Mouse (Mus musculus) frontal cortex, adult 2 months (tissue): ENCODE data around the gene Layn. TPM values are rescaled to one million over a fixed set of nuclear protein-coding genes. Genes with fewer than 3 reads are reported as not detected.

Experiments used
- DNase-seq, 2 experiments: peaks; one replicate each; pipeline ENCODE4 v3.0.0; 2022; ENCODE audit warnings: low spot score in 1 of 2; ENCODE audit errors: extremely low spot score in 1 of 2
- polyA plus RNA-seq: library from polyadenylated mRNA; depleted of rRNA; stranded (reverse); fragments of >200 nt; gene quantifications from 2 replicates; pipeline ENCODE4 v1.2.3, GENCODE M21; 2012; rRNA removed

The Layn gene
- polyA plus RNA-seq, 1 experiment, result 4.8 TPM

DNA sequence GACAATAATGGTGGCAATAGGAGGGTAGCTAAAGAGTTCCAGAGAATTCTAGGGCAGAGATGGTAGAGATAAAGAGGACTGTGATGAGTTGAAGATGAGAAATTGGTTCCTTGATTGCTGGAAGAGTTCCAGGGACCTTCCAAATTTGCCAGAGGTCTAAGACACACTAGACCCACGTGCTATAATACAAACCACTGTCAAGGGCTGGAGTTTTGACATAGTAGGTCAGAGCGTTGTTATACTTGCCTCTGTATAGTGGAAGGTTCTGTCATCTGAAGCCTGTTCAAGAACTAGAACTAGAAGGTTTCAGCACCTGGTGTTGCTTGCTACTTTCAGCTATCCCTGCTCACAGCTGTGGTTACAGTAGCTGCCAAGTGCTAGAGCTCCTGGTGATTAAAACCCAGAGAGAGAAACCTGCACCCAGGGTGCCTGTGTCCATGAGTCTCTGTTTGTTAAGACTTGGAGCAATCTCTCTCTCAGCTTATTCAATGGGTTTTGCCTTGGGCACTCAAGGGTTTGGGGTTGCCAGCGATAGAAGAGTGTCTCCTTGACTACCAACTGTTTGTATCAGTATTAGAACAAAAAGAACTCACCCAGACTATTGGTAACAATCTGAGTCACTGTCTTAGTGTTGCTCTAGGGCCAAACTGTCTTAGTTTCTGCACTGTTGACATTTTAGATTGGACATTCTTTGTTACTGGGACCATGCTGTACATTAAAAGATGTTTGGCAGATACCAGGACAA is 43.9 kb downstream of the Layn start:
- no peak for DNase-seq

- no peak for DNase-seq
Observed at GRCm38 (mm10) chr9:51032291-51032690, 44.6 kb downstream of the Layn start.

DNA sequence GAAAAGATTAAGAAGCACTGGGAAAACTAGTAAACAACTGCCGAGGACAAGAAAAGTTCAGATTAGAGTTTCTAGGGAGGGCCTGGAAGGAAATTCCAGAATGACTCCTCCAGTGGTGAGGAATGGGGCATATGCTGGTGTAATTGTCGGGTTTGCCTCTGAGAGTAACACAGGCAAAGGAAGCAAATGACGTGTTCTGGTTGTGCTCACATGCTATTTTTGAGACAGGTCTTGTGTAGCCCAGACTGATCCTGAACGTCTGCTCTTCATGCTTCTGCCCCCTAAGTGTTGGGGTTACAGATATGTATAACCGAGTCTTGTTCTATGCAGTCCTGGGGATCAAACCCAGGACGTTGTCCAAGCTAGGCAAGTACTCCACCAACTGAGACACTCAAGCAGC is 45.3 kb downstream of the Layn start:
- no peak for DNase-seq

GRCm38 (mm10) chr9:51030147-51030546 is 46.7 kb downstream of the Layn start:
- no peak for DNase-seq

- no peak for DNase-seq
Observed at GRCm38 (mm10) chr9:51026952-51027351, 49.9 kb downstream of the Layn start.

DNA sequence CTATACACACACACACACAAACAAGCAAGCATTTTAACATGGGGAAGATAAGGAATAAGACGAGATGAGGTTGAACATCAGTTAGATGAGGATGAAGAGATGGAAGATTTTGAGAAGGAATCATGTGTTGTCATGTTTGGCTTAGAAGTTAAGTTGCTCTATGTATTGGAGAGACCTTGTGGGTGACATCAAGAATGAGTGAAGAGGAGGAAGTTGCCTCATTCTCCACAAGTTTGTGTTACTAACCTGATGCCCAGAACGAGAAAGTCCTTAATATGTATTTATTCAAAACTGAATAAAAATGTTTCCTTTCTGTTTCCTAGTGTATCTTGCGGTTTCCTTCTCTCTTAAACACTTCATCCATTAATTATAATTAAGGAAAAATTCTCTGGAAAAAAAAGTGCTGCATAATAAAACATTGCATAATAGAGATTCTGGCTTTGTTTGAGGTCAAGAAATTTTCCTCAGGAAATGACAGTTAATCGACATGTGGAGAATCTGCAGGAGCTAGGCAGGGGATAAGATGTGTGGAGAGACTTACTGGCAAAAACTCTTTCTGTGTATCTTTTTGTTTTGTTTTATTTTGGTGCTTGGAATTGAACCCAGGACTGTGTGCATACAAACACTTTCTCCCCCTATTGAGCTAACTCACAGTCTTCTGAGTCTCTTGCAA is 55.6 kb downstream of the Layn start:
- no peak for DNase-seq

DNA sequence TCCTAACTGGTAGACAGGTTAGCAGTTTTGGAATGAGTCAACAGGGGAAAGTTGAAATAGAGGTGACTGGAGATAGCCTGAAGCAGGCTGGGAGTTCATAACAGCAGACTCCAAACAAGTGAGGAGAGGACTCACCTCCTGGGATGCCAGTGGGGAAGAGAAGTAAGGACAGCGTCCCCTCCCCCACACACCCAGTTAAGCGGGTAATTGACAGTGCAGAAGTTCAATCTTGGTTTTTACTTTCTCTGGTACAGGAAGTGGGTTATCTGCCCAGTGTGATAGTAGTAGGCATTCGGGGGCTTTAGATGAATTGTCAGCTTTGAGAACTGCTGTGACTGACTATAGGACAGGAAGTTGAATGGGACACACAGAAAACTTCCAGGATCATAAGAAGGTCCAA is 56.5 kb downstream of the Layn start:
- no peak for DNase-seq

GRCm38 (mm10) chr9:51019670-51020069 is 57.2 kb downstream of the Layn start:
- no peak for DNase-seq

DNA sequence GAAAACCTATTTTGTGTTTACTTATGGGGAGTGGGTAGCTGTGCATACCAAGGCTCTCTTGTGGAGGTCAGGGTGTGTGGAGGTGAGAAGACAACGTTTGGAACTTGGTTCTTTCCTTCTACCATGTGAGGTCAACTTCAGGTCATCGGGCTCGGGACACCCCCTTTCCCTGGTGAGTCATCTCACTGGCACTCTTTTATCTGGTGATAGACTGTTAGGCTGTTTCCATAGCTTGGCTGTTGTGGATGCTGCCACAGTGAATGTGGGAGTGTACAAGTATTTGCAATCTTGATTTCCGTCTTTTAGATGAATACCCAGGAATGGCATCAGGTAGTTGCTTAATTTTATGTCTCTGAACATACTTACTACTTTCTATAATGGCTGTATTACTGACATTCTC is 61.2 kb downstream of the Layn start:
- no peak for DNase-seq

DNA sequence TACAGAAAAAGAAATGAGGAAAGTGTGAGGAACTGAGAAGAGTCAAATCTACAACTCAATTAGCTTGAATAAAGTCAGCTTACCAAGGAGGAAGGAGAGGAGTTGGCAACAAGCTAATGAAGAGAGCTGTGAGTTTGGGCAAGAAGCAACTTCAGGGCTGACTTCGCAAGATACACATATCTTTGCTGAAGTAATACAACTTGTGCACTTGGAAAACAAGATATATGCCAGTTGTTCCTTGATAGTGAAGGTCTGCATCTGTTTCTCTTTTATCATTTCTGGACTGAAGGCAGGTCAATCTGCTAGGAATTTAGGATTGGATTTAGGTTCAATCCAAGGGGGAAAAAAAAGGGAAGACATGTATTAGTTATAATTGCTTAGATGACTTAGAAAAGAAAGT is 63.2 kb downstream of the Layn start:
- no peak for DNase-seq

- no peak for DNase-seq
Observed at GRCm38 (mm10) chr9:51009656-51009950, 67.3 kb downstream of the Layn start.

DNA sequence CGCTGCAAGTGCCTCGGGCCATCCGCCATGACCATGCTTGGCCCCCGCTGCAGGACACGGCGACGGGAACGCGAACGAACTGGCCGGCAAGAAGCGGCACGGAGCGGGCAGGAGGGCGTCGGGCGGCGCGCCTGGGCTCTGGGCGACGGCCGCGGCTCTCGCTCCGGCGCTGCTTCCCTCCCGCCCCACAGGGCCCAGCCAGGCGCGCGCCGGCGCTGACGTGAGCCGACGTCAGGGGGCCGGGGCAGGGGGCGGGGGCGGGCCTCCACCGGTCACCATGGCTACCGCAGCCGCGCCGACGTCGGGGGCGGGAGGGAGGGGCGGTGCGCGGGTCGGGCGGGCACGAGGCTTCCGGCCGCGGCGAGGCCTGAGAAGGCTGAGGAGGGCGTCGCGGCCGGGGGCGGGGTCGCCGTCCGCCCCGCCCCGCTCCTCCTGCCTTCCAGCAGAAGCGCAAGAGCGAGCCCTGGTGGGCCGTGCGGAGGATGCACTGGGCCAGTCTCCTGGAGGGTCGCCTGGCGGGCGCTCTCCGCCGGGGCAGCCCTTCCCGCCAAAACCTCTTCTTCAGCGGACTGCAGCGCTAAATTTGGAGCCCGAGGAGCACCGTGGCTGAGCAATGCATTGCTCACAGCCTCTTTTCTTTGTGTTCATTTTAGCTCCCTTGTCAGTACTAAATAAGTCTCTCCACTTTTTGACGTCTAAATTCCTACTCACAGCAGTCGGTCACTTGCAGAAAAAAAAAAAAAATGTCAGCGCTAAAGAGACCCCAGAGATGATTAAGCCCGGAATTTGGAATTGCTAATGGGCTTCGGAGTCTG is 67.8 kb downstream of the Layn start, which contains the start of gene Sik2:
Sik2 (minus strand) TSS at position 233 of the 815 bp plus-strand sequence.
- peak; percentile 55 to 82 for DNase-seq

DNA sequence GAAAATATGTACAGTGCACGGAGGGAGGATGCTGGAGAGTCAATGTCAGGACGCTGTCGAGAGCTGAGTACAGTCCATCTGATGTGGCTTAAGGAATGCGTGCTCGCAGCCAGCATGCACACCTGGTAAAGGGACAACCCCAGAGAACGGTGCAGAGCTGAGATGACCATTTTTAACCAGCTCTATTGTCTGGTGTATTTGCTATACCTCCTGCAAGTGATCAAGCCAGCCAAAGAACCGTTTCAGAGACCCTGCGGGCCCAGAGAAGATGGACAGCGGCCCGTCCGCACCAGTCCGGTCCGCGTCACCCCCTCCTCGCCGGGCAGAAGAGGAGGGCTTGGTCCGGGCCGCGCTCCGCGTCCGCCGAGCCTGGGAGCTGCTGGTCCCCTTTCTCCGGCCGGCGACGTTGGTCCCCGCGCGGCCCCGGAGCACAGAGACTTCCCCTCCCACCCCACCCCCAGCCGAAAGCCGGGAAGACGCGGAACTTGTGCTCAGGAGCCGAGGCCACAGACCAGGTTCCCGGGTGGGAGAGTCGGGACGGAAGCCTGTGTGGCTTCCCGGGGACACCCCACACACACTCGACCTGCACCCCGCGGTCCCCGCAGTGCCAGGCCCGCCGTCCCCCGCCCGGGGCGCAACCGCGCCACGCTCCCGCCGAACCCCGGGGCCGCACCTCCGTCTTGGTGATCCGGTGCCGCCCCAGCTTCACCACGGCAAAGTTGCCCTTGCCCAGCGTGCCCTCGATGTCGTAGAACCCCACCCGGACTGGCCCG is 68.6 kb downstream of the Layn start:
- DNase-seq, result peak in 1 of 2 experiments; percentile 12

DNA sequence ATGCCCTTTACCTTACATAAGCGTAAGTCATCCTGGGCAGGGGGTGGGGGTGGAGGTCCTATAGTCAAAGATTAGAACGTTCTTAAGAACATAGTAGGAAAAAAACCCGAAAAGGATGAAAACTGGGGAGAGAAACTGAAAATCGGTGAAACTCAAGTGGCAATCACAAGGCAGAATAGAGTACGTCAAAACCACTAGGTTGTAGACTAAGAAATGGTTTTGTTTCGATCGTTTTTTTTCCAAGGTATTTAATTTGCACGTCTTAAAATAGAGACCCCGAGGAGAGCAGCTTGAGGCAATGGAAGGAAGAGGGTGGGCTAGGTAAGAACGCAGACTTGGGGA is 69.2 kb downstream of the Layn start:
- DNase-seq, result no peak

GRCm38 (mm10) chr9:51006846-51007245 is 70.0 kb downstream of the Layn start:
- DNase-seq, result peak in 1 of 2 experiments; percentile 73

Other genes starting within 250 kb of the Layn start
- 14.0 and 16.8 TPM in 2 replicates for gene Ppp2r1b, start 231.8 kb downstream of the Layn start, polyA plus RNA-seq
- gene Sik2, start 68.0 kb downstream of the Layn start, polyA plus RNA-seq, result 18.0 and 22.4 TPM in 2 replicates
- gene Btg4, start 16.2 kb downstream of the Layn start, polyA plus RNA-seq, result not detected in 2 replicates
- gene 4833427G06Rik, start 25.0 kb upstream of the Layn start, polyA plus RNA-seq, result not detected in 2 replicates
- gene Gm32742, start 88.4 kb upstream of the Layn start, polyA plus RNA-seq, result 0.02 TPM in 1 of 2 replicates, not detected in the other
- gene Pou2af1, start 136.6 kb upstream of the Layn start, polyA plus RNA-seq, result 0.22 and 0.23 TPM in 2 replicates
- gene Colca2, start 201.5 kb upstream of the Layn start, polyA plus RNA-seq, result 3.6 and 4.4 TPM in 2 replicates